Mouse (Mus musculus) CD4-positive, CD25-positive, alpha-beta regulatory T cell, adult 9 weeks (primary cell): ENCODE results near the gene Olfr331. TPM values are rescaled to one million over a fixed set of nuclear protein-coding genes. Genes with fewer than 3 reads are reported as not detected.

Experiments
- polyA plus RNA-seq: library from polyadenylated mRNA; unstranded; fragments of 100-300 nt; shearing (Covaris generic); gene quantifications from one replicate; pipeline ENCODE4 v1.2.1, GENCODE M21; 2017

Gene Olfr331
- polyA plus RNA-seq, result not detected

GRCm38 (mm10) chr11:58502472-58502871, at the start of gene Olfr331:
Olfr331 (minus strand) TSS chr11:58502572.

GRCm38 (mm10) chr11:58546322-58546721, 44.0 kb upstream of the Olfr331 start, which contains the start of gene Olfr329-ps:
Olfr329-ps (minus strand) TSS chr11:58546422.

GRCm38 (mm10) chr11:58534736-58535135, 32.4 kb upstream of the Olfr331 start, which contains the start of gene Olfr330:
Olfr330 (minus strand) TSS chr11:58534836.

GRCm38 (mm10) chr11:58492455-58492854, 9.9 kb downstream of the Olfr331 start, which contains the start of gene Olfr332:
Olfr332 (minus strand) TSS chr11:58492555.

GRCm38 (mm10) chr11:58462170-58462569, 40.2 kb downstream of the Olfr331 start, which contains the start of gene Olfr30:
Olfr30 (minus strand) TSS chr11:58462270.

GRCm38 (mm10) chr11:58452759-58453158, 49.6 kb downstream of the Olfr331 start, which contains the start of gene Lypd9:
Lypd9 (minus strand) TSS chr11:58452923.

Other genes starting within 250 kb of the Olfr331 start
- gene 4930438A08Rik, start 227.8 kb downstream of the Olfr331 start, polyA plus RNA-seq, result not detected
- 14.4 TPM for gene Zfp692, start 195.5 kb downstream of the Olfr331 start, polyA plus RNA-seq
- gene Zfp672, start 172.2 kb downstream of the Olfr331 start, polyA plus RNA-seq, result 53.7 TPM
- gene Sh3bp5l, start 171.8 kb downstream of the Olfr331 start, polyA plus RNA-seq, result 30.6 TPM
- not detected for gene Lypd8, start 123.5 kb downstream of the Olfr331 start, polyA plus RNA-seq
- gene 1810065E05Rik, start 81.5 kb downstream of the Olfr331 start, polyA plus RNA-seq, result not detected
- gene Gm12253, start 70.0 kb downstream of the Olfr331 start, polyA plus RNA-seq, result not detected
- gene Lypd9, start 49.6 kb downstream of the Olfr331 start, polyA plus RNA-seq, result not detected
- not detected for gene Olfr30, start 40.3 kb downstream of the Olfr331 start, polyA plus RNA-seq
- gene Olfr332, start 10.0 kb downstream of the Olfr331 start, polyA plus RNA-seq, result not detected
- not detected for gene Olfr330, start 32.3 kb upstream of the Olfr331 start, polyA plus RNA-seq
- not detected for gene Olfr329-ps, start 43.9 kb upstream of the Olfr331 start, polyA plus RNA-seq
- gene Olfr328, start 53.1 kb upstream of the Olfr331 start, polyA plus RNA-seq, result not detected
- not detected for gene Olfr224, start 68.0 kb upstream of the Olfr331 start, polyA plus RNA-seq
- not detected for gene Olfr325, start 75.2 kb upstream of the Olfr331 start, polyA plus RNA-seq
- gene Olfr324, start 92.5 kb upstream of the Olfr331 start, polyA plus RNA-seq, result not detected
- not detected for gene 2210407C18Rik, start 113.5 kb upstream of the Olfr331 start, polyA plus RNA-seq
- gene Olfr323, start 127.9 kb upstream of the Olfr331 start, polyA plus RNA-seq, result not detected
- not detected for gene Trim58, start 137.9 kb upstream of the Olfr331 start, polyA plus RNA-seq
- gene Olfr322, start 156.2 kb upstream of the Olfr331 start, polyA plus RNA-seq, result not detected
- gene Olfr320, start 178.5 kb upstream of the Olfr331 start, polyA plus RNA-seq, result not detected
- not detected for gene Olfr319, start 196.6 kb upstream of the Olfr331 start, polyA plus RNA-seq
- 0.09 TPM for gene Olfr318, start 221.4 kb upstream of the Olfr331 start, polyA plus RNA-seq
- not detected for gene Olfr317, start 236.6 kb upstream of the Olfr331 start, polyA plus RNA-seq